Mouse (Mus musculus): ENCODE data around the gene Fto. TPM values are rescaled to one million over a fixed set of nuclear protein-coding genes. Genes with fewer than 3 reads are reported as not detected.

The Fto gene
- polyA plus RNA-seq, 1 experiment from 2014 or later = 16.4 TPM

Other genes starting within 250 kb of the Fto start
- 5.0 and 7.4 TPM in 2 replicates for gene Rbl2, start 243.5 kb upstream of the Fto start, polyA plus RNA-seq (2015; fragmentation: Nextera tagmentation; extraction: Ambion mirVana)
- 7.6 and 9.0 TPM in 2 replicates for gene Aktip, start 113.5 kb upstream of the Fto start, polyA plus RNA-seq (2015; fragmentation: Nextera tagmentation; extraction: Ambion mirVana)
- gene Rpgrip1l, start 263 bp upstream of the Fto start, polyA plus RNA-seq (2015; fragmentation: Nextera tagmentation; extraction: Ambion mirVana) = 4.2 and 4.8 TPM in 2 replicates

All from liver, embryonic 13.5 days (tissue).